Mouse (Mus musculus) liver (tissue): ENCODE results near the gene Il17rd.

Experiments
- DNase-seq: peaks from one replicate; pipeline ENCODE4 v3.0.0-alpha.2; 2020; ENCODE audit warnings: mixed read lengths

Il17rd gene

GRCm38 (mm10) chr14:27038783-27039182 lies at the start of gene Il17rd:
Gene Il17rd, plus strand, starts transcription at chr14:27038941.
- peak; percentile 78 for DNase-seq

GRCm38 (mm10) chr14:26991622-26992021 lies 47.1 kb upstream of the Il17rd start:
- no peak for DNase-seq

- DNase-seq = no peak
Observed at GRCm38 (mm10) chr14:26993427-26993826, 45.3 kb upstream of the Il17rd start.

- peak; percentile 71 for DNase-seq
Observed at GRCm38 (mm10) chr14:26994211-26994741, 44.5 kb upstream of the Il17rd start, which contains the start of gene Hesx1. Gene Hesx1, plus strand, starts transcription at chr14:26994416.

- DNase-seq = no peak
Observed at GRCm38 (mm10) chr14:26996257-26996656, 42.5 kb upstream of the Il17rd start.

GRCm38 (mm10) chr14:27000386-27000785 lies 38.4 kb upstream of the Il17rd start:
- DNase-seq = peak; percentile 61

- no peak for DNase-seq
Observed at GRCm38 (mm10) chr14:27004906-27005305, 33.8 kb upstream of the Il17rd start.

GRCm38 (mm10) chr14:27005937-27006336 lies 32.8 kb upstream of the Il17rd start:
- DNase-seq = no peak

- DNase-seq = no peak
Observed at GRCm38 (mm10) chr14:27011561-27011960, 27.2 kb upstream of the Il17rd start.

GRCm38 (mm10) chr14:27013658-27014057 lies 25.1 kb upstream of the Il17rd start:
- DNase-seq = no peak

GRCm38 (mm10) chr14:27017936-27018335 lies 20.8 kb upstream of the Il17rd start:
- DNase-seq = no peak

- DNase-seq = no peak
Observed at GRCm38 (mm10) chr14:27019850-27020249, 18.9 kb upstream of the Il17rd start.

GRCm38 (mm10) chr14:27022876-27023275 lies 15.9 kb upstream of the Il17rd start:
- DNase-seq = peak; percentile 78

- peak; percentile 31 for DNase-seq
Observed at GRCm38 (mm10) chr14:27024664-27025063, 14.1 kb upstream of the Il17rd start.

GRCm38 (mm10) chr14:27029771-27030173 lies 9.0 kb upstream of the Il17rd start:
- DNase-seq = peak; percentile 43

- peak; percentile 72 for DNase-seq
Observed at GRCm38 (mm10) chr14:27031142-27031541, 7.6 kb upstream of the Il17rd start.

- no peak for DNase-seq
Observed at GRCm38 (mm10) chr14:27037513-27037912, 1.2 kb upstream of the Il17rd start.

GRCm38 (mm10) chr14:27039281-27040248 lies 824 bp downstream of the Il17rd start:
- no peak for DNase-seq

GRCm38 (mm10) chr14:27040451-27040850 lies 1.7 kb downstream of the Il17rd start:
- DNase-seq = no peak

GRCm38 (mm10) chr14:27042280-27042983 lies 3.7 kb downstream of the Il17rd start:
- DNase-seq = no peak

- DNase-seq = no peak
Observed at GRCm38 (mm10) chr14:27043416-27043815, 4.7 kb downstream of the Il17rd start.

GRCm38 (mm10) chr14:27044221-27044966 lies 5.7 kb downstream of the Il17rd start:
- no peak for DNase-seq

- DNase-seq = no peak
Observed at GRCm38 (mm10) chr14:27044967-27045361, 6.2 kb downstream of the Il17rd start.
